Mouse (Mus musculus) CH12.LX (cell line): ENCODE data around the gene Gm4969.

Experiments used
- CTCF ChIP-seq, 2 experiments: IDR thresholded peaks in 1 of 2; conservative IDR thresholded peaks in 1 of 2; 2 replicates each; pipeline ENCODE4 v1.5.1; 2011 to 2012; ENCODE audit warnings: low read depth in 2 of 2, low read length in 2 of 2, improper control_type of control experiment in 1 of 2, inconsistent platforms in 1 of 2, mild to moderate bottlenecking in 1 of 2, moderate library complexity in 1 of 2
- E2F4 ChIP-seq: IDR thresholded peaks from 2 replicates; pipeline ENCODE4 v1.6.1; 2011; ENCODE audit warnings: low read depth, low read length, improper control_type of control experiment; ENCODE audit not compliant: insufficient replicate concordance
- HCFC1 ChIP-seq: IDR thresholded peaks from 2 replicates; pipeline ENCODE4 v1.6.1; 2012; ENCODE audit warnings: low read depth, mild to moderate bottlenecking, inconsistent platforms, low read length, improper control_type of control experiment
- MAFK ChIP-seq: IDR thresholded peaks from 2 replicates; pipeline ENCODE4 v1.6.1; 2011; ENCODE audit warnings: low read length, improper control_type of control experiment; ENCODE audit not compliant: insufficient replicate concordance
- POLR2AphosphoS2 ChIP-seq: IDR thresholded peaks from 2 replicates; pipeline ENCODE4 v1.6.1; 2011; ENCODE audit warnings: low read depth, low read length, improper control_type of control experiment
- RAD21 ChIP-seq: IDR thresholded peaks from 2 replicates; pipeline ENCODE4 v1.6.1; 2011; ENCODE audit warnings: low read depth, mild to moderate bottlenecking, low read length, improper control_type of control experiment, moderate library complexity
- SMC3 ChIP-seq: IDR thresholded peaks from 2 replicates; pipeline ENCODE4 v1.6.1; 2011; ENCODE audit warnings: low read depth, low read length, improper control_type of control experiment
- UBTF ChIP-seq: IDR thresholded peaks from 2 replicates; pipeline ENCODE4 v1.6.1; 2012; ENCODE audit warnings: low read depth, mild to moderate bottlenecking, inconsistent platforms, low read length, improper control_type of control experiment, moderate library complexity
- USF1 ChIP-seq: IDR thresholded peaks from 2 replicates; pipeline ENCODE4 v1.6.1; 2014; ENCODE audit warnings: low read depth, mild to moderate bottlenecking, inconsistent platforms, low read length, improper control_type of control experiment
- ZNF384 ChIP-seq: IDR thresholded peaks from 2 replicates; pipeline ENCODE4 v1.6.1; 2012; ENCODE audit warnings: low read depth, low read length, improper control_type of control experiment, inconsistent platforms

DNA sequence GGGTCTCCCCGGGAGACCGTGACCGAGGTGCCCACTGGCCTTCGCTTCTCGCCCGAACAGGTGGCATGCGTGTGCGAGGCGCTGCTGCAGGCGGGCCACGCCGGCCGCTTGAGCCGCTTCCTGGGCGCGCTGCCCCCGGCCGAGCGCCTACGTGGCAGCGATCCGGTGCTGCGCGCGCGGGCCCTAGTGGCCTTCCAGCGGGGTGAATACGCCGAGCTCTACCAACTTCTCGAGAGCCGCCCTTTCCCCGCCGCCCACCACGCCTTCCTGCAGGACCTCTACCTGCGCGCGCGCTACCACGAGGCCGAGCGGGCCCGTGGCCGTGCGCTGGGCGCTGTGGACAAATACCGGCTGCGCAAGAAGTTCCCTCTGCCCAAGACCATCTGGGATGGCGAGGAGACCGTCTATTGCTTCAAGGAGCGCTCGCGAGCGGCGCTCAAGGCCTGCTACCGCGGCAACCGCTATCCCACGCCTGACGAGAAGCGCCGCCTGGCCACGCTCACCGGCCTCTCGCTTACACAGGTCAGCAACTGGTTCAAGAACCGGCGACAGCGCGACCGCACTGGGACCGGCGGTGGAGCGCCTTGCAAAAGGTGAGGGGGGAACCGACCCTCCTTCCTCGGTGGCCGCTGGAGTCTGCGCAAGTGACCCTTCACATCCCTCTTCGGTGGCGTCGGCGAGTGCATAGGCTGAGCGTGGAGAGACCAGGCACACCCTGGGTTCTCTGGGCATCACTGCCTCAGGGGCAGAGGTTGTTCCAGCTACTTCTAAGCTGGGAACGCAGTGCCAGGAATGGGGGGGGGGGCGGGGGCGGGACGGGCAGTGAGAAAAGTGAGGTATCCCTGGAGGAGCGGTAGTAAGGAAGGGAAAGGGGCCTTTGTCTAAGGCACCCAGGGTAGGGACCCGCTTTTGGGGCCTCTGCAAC is 23.1 kb downstream of the Gm4969 start:
- TF ChIP-seq E2F4 (no peak), POLR2AphosphoS2 (no peak), CTCF (conservative IDR thresholded peaks at IDR 0.05 in 1 of 2, IDR thresholded peaks at IDR 0.05 in 1 of 2; ENCODE audit: low read depth in 2 of 2, low read length in 2 of 2) (no peak), RAD21 (no peak), USF1 (no peak), ZNF384 (no peak), MAFK (no peak), SMC3 (no peak), UBTF (peak; percentile 78), HCFC1 (no peak)
